Mouse (Mus musculus): ENCODE measurements at regions not wholly inside any gene's neighbourhood (a gene's known extent, or its start where the extent isn't known, plus 50 kb on each side); places are given as distances from the start of the nearest gene placed in this dataset.

DNA sequence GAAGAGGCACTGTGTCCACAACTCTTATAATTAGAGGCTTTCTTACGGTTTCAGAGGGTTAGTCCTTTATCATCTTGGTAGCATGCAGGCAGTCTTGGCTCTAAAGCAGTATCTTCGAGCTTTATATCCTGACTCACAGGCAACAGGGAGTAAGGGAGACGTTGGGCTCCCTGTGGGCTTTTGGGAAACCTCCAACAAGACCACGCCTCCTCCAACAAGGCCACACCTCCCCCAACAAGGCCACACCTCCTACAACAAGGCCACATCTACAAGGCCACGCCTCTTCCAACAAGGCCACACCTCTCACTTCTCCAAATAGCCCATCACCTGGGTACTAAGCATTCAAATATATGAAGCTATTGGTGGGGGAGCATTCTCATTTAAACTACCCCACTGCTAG, 160.7 kb downstream of the Adgrd1 start:
- TF ChIP-seq CTCF (IDR thresholded peaks at IDR 0.05) (no peak), EP300 (IDR thresholded peaks at IDR 0.05; ENCODE audit: insufficient read depth, low read depth, low read length) (no peak)
